Mouse (Mus musculus): ENCODE results near the gene Prkab2. TPM values are rescaled to one million over a fixed set of nuclear protein-coding genes. Genes with fewer than 3 reads are reported as not detected.

The Prkab2 gene
- polyA plus RNA-seq, 3 experiments from 2014 or later, result 1.6 to 3.5 (median 2.4) TPM

GRCm38 (mm10) chr3:97651604-97652003 is 6.4 kb upstream of the Prkab2 start:
- no peak for ATAC-seq

- no peak for ATAC-seq
Observed at GRCm38 (mm10) chr3:97653781-97654180, 4.2 kb upstream of the Prkab2 start.

- no peak for ATAC-seq
Observed at GRCm38 (mm10) chr3:97654901-97655300, 3.1 kb upstream of the Prkab2 start.

- ATAC-seq, result peak; percentile 57
Observed at GRCm38 (mm10) chr3:97658426-97659193, 617 bp downstream of the Prkab2 start.

- no peak for ATAC-seq
Observed at GRCm38 (mm10) chr3:97659746-97660145, 1.8 kb downstream of the Prkab2 start.

GRCm38 (mm10) chr3:97661206-97661605 is 3.2 kb downstream of the Prkab2 start:
- ATAC-seq, result no peak

GRCm38 (mm10) chr3:97665525-97665924 is 7.5 kb downstream of the Prkab2 start:
- no peak for ATAC-seq

GRCm38 (mm10) chr3:97666154-97666553 is 8.2 kb downstream of the Prkab2 start:
- ATAC-seq, result no peak

GRCm38 (mm10) chr3:97667093-97667675 is 9.2 kb downstream of the Prkab2 start:
- ATAC-seq, result no peak

GRCm38 (mm10) chr3:97674644-97675110 is 16.7 kb downstream of the Prkab2 start, which contains the start of gene Gm17651:
Gene Gm17651, minus strand, starts transcription at chr3:97674694.
- no peak for ATAC-seq

- no peak for ATAC-seq
Observed at GRCm38 (mm10) chr3:97676126-97676525, 18.1 kb downstream of the Prkab2 start.

- no peak for ATAC-seq
Observed at GRCm38 (mm10) chr3:97678416-97678815, 20.4 kb downstream of the Prkab2 start.

GRCm38 (mm10) chr3:97680631-97681320 is 22.8 kb downstream of the Prkab2 start:
- peak; percentile 83 for ATAC-seq

GRCm38 (mm10) chr3:97681321-97682158 is 23.5 kb downstream of the Prkab2 start:
- peak; percentile 75 for ATAC-seq

- ATAC-seq, result no peak
Observed at GRCm38 (mm10) chr3:97682159-97682502, 24.1 kb downstream of the Prkab2 start.

GRCm38 (mm10) chr3:97682576-97682975 is 24.6 kb downstream of the Prkab2 start:
- ATAC-seq, result no peak

GRCm38 (mm10) chr3:97683560-97684195 is 25.7 kb downstream of the Prkab2 start:
- no peak for ATAC-seq

GRCm38 (mm10) chr3:97686372-97687117 is 28.6 kb downstream of the Prkab2 start:
- no peak for ATAC-seq

- ATAC-seq, result no peak
Observed at GRCm38 (mm10) chr3:97689289-97689688, 31.3 kb downstream of the Prkab2 start.

- no peak for ATAC-seq
Observed at GRCm38 (mm10) chr3:97690590-97690989, 32.6 kb downstream of the Prkab2 start.

GRCm38 (mm10) chr3:97691443-97692017 is 33.5 kb downstream of the Prkab2 start:
- ATAC-seq, result no peak

All from inflammation-experienced regulatory T-cells, adult 6 months (primary cell).